8 mouse cellular contexts compared by ENCODE assay signal in genomic region chr9:115311223-115311520, GRCm38 (mm10). TPM values are rescaled to one million over a fixed set of nuclear protein-coding genes. Genes with fewer than 3 reads are reported as not detected.
DNase-seq lines count a peak whose midpoint lies in the region; ATAC-seq and TF ChIP-seq lines count a peak whose summit lies in the region.

No protein-coding gene starts in this region.

- 9% methylated on average over 5 of the region's 5 CpGs for WGBS in hindbrain, embryonic 10.5 days
- 2% methylated on average over 5 of the region's 5 CpGs for WGBS in limb, embryonic 14.5 days
- WGBS in neural tube, embryonic 14.5 days: 10% methylated on average over 5 of the region's 5 CpGs

- peak overlapping the region; percentile 93 for H3K27ac ChIP-seq in bone marrow macrophage, adult 2 months (ENCODE audit: insufficient read depth, low read depth, low read length)
- peak overlapping the region; percentile 99 for H3K27ac ChIP-seq in hindbrain, embryonic 10.5 days
- H3K27ac ChIP-seq in limb, embryonic 14.5 days (replicated peaks; ENCODE audit: low read depth, low read length): peak overlapping the region; percentile 93; the same call in 1 of the 2 replicates
- H3K27ac ChIP-seq in neural tube, embryonic 14.5 days (ENCODE audit: low read depth, low read length): no peak overlapping the region; the same call in 1 of the 2 replicates

- no peak for DNase-seq in hindbrain, embryonic 10.5 days (ENCODE audit: low spot score)
- DNase-seq in limb, embryonic 14.5 days (ENCODE audit: low spot score): no peak
- no peak for DNase-seq in adrenal gland, adult 18-20 months (ENCODE audit: low spot score in 2 of 2)
- DNase-seq in layer of hippocampus, adult 18-20 months (ENCODE audit: low spot score in 2 of 2): no peak

- H3K4me1 ChIP-seq in erythroblast, embryonic 14.5 days (ENCODE audit: control insufficient read depth): peaks cover 41% of the 10 kb centered on the region
- peaks cover 11% of the 10 kb centered on the region for H3K4me1 ChIP-seq in bone marrow macrophage, adult 2 months (ENCODE audit: control insufficient read depth, insufficient read depth, low read length)
- H3K4me1 ChIP-seq in hindbrain, embryonic 10.5 days (replicated peaks): peaks cover 40% of the 10 kb centered on the region
- H3K4me1 ChIP-seq in limb, embryonic 14.5 days (ENCODE audit: control insufficient read depth, insufficient read depth, low read length): peaks cover 23% of the 10 kb centered on the region
- peaks cover 19% of the 10 kb centered on the region for H3K4me1 ChIP-seq in neural tube, embryonic 14.5 days (ENCODE audit: control insufficient read depth, insufficient read depth, low read length)

- peak overlapping the region; percentile 97 for H3K4me3 ChIP-seq in erythroblast, embryonic 14.5 days (replicated peaks)
- H3K4me3 ChIP-seq in bone marrow macrophage, adult 2 months (ENCODE audit: insufficient read depth, low read length): peak overlapping the region; percentile 88
- peak overlapping the region; percentile 97 for H3K4me3 ChIP-seq in hindbrain, embryonic 10.5 days
- H3K4me3 ChIP-seq in limb, embryonic 14.5 days (replicated peaks; ENCODE audit: low read length): peak overlapping the region; percentile 96
- H3K4me3 ChIP-seq in neural tube, embryonic 14.5 days (ENCODE audit: low read depth, low read length): peak overlapping the region; percentile 96

- H3K4me2 ChIP-seq in limb, embryonic 14.5 days (replicated peaks; ENCODE audit: low read depth, low read length, severe bottlenecking): peak overlapping the region; percentile 59
- H3K4me2 ChIP-seq in neural tube, embryonic 14.5 days (ENCODE audit: low read depth, low read length): peak overlapping the region; percentile 43

- peak overlapping the region; percentile 96 for H3K9ac ChIP-seq in limb, embryonic 14.5 days (ENCODE audit: low read depth, low read length, severe bottlenecking)
- H3K9ac ChIP-seq in neural tube, embryonic 14.5 days (replicated peaks; ENCODE audit: low read depth, low read length): no peak overlapping the region

- no peak for TF ChIP-seq CTCF in bone marrow macrophage, adult 2 months (IDR thresholded peaks at IDR 0.05; ENCODE audit: low read depth, low read length)

- TF ChIP-seq POLR2A in bone marrow macrophage, adult 2 months (IDR thresholded peaks at IDR 0.05; ENCODE audit: borderline replicate concordance, low read depth, low read length): no peak
- TF ChIP-seq POLR2A in limb, embryonic 14.5 days (IDR thresholded peaks at IDR 0.05; ENCODE audit: borderline replicate concordance, extremely low read depth, insufficient read depth, insufficient read length): no peak

- H3K9me3 ChIP-seq in erythroblast, embryonic 14.5 days (ENCODE audit: control insufficient read depth, low read length): no peaks in the 10 kb centered on the region
- H3K9me3 ChIP-seq in hindbrain, embryonic 10.5 days: no peaks in the 10 kb centered on the region
- H3K9me3 ChIP-seq in limb, embryonic 14.5 days (ENCODE audit: control insufficient read depth, low read length): no peaks in the 10 kb centered on the region
- no peaks in the 10 kb centered on the region for H3K9me3 ChIP-seq in neural tube, embryonic 14.5 days (ENCODE audit: control insufficient read depth, low read length)

- H3K27me3 ChIP-seq in erythroblast, embryonic 14.5 days (ENCODE audit: control insufficient read depth): no peaks in the 10 kb centered on the region
- no peaks in the 10 kb centered on the region for H3K27me3 ChIP-seq in hindbrain, embryonic 10.5 days (ENCODE audit: insufficient read depth, poor library complexity, severe bottlenecking)
- no peaks in the 10 kb centered on the region for H3K27me3 ChIP-seq in limb, embryonic 14.5 days (ENCODE audit: control insufficient read depth, insufficient read depth, low read length)
- H3K27me3 ChIP-seq in neural tube, embryonic 14.5 days (ENCODE audit: control insufficient read depth, insufficient read depth, low read length): 0 out of 2 replicates have a peak, but pooled peaks cover 2% of the 10 kb centered on the region

- no peak for ATAC-seq in erythroblast, adult 5-6 weeks (replicated peaks; ENCODE audit: low FRiP score, poor library complexity, severe bottlenecking)
- no peak for ATAC-seq in limb, embryonic 14.5 days (ENCODE audit: low FRiP score, low read depth)
- no peak for ATAC-seq in neural tube, embryonic 14.5 days (ENCODE audit: low read depth)

- peaks cover 8% of the 10 kb centered on the region for H3K36me3 ChIP-seq in erythroblast, embryonic 14.5 days (ENCODE audit: control insufficient read depth)
- no peaks in the 10 kb centered on the region for H3K36me3 ChIP-seq in hindbrain, embryonic 10.5 days
- no peaks in the 10 kb centered on the region for H3K36me3 ChIP-seq in limb, embryonic 14.5 days (ENCODE audit: control insufficient read depth, insufficient read depth, low read length)
- no peaks in the 10 kb centered on the region for H3K36me3 ChIP-seq in neural tube, embryonic 14.5 days (ENCODE audit: control insufficient read depth, insufficient read depth, low read length)

RNA-seq across cellular contexts. Expression of gene Stt3b, which starts 1.0 kb away (rescaled TPM):
- polyA plus RNA-seq in erythroblast, embryonic 14.5 days (2012): 1.1 and 1.9 TPM in 2 replicates
- 38.7 and 39.8 TPM in 2 replicates for total RNA-seq in erythroblast, adult 5-6 weeks (2015; ENCODE audit: low replicate concordance)
- 27.3 and 35.0 TPM in 2 replicates for total RNA-seq in erythroblast, adult 5-6 weeks (2017; ENCODE audit: low replicate concordance)
- polyA plus RNA-seq in bone marrow macrophage, adult 2 months (2012; ENCODE audit: insufficient read depth, insufficient read length, missing spikeins): 51.1 and 56.8 TPM in 2 replicates
- 92.4 and 100 TPM in 2 replicates for polyA plus RNA-seq in hindbrain, embryonic 10.5 days (2016; fragmentation: Nextera tagmentation; extraction: Ambion mirVana)
- 67.2 and 78.4 TPM in 2 replicates for polyA plus RNA-seq in limb, embryonic 14.5 days (2012; rRNA removed)
- 117 and 118 TPM in 2 replicates for polyA plus RNA-seq in limb, embryonic 14.5 days (2014; fragmentation: Nextera tagmentation; extraction: Ambion mirVana)
- 107 and 132 TPM in 2 replicates for polyA plus RNA-seq in neural tube, embryonic 14.5 days (2014; fragmentation: Nextera tagmentation; extraction: Ambion mirVana)
- total RNA-seq in adrenal gland, adult 18-20 months (2021): 100 to 1,000 TPM; 123 to 124 TPM
- 10 to 100 TPM; 79.2 to 81.0 TPM for total RNA-seq in layer of hippocampus, adult 18-20 months (2021)

Comparison
In these comparisons a context has a peak if more than half of its experiments do, and no peak if none do; other contexts are left out.
1. RNA of gene Stt3b, which starts 1.0 kb away (polyA plus RNA-seq): 67.2 to 118 TPM in limb, embryonic 14.5 days, 107 to 132 TPM in neural tube, embryonic 14.5 days, 92.4 to 100 TPM in hindbrain, embryonic 10.5 days and 51.1 to 56.8 TPM in bone marrow macrophage, adult 2 months; 1.1 to 1.9 TPM in erythroblast, embryonic 14.5 days; every median in the first group is over 10 times any median in the second.
2. Peak in every context shown above with its lines, with median percentiles within 50 percentile points of each other: H3K4me3 ChIP-seq.